Mouse (Mus musculus) liver, adult 2 months (tissue): Measurements from ENCODE around the gene Cdr2. TPM values are rescaled to one million over a fixed set of nuclear protein-coding genes. Genes with fewer than 3 reads are reported as not detected.
"Not testable (repeated sequence)": the region's sequence is repeated elsewhere in the genome, so short reads cannot be mapped to it uniquely, and the experiment has no call there.

Experiments used
- DNase-seq: peaks from one replicate; pipeline ENCODE4 v3.0.0-alpha.2; 2011; ENCODE audit warnings: low read depth, low spot score; ENCODE audit errors: extremely low read depth
- H3K27ac ChIP-seq: fragments of 200-500 bp; replicated peaks from 2 replicates; pipeline ENCODE4 v1.5.1; 2012; ENCODE audit warnings: low read depth, mild to moderate bottlenecking, control low read depth, inconsistent platforms, low read length; ENCODE audit not compliant: insufficient read depth
- H3K27me3 ChIP-seq: fragments of 200-500 bp; 2 replicates; pipeline ENCODE4 v1.6.1; 2012; ENCODE audit warnings: mild to moderate bottlenecking, moderate library complexity, low read length, inconsistent platforms; ENCODE audit not compliant: control insufficient read depth, insufficient read depth
- H3K36me3 ChIP-seq: fragments of 200-500 bp; 2 replicates; pipeline ENCODE4 v1.6.1; 2012; ENCODE audit warnings: low read length, inconsistent platforms; ENCODE audit not compliant: control insufficient read depth, insufficient read depth
- H3K4me1 ChIP-seq: fragments of 200-500 bp; 2 replicates; pipeline ENCODE4 v1.6.1; 2011; ENCODE audit warnings: low read length; ENCODE audit not compliant: control insufficient read depth, insufficient read depth
- H3K4me3 ChIP-seq: fragments of 200-500 bp; 2 replicates; pipeline ENCODE4 v1.5.1; 2011; ENCODE audit warnings: low read depth, mild to moderate bottlenecking, control low read depth, low read length, moderate library complexity; ENCODE audit not compliant: insufficient read depth
- H3K79me2 ChIP-seq: fragments of 200-500 bp; 2 replicates; pipeline ENCODE4 v1.6.1; 2012; ENCODE audit warnings: inconsistent platforms, mild to moderate bottlenecking, low read length, moderate library complexity; ENCODE audit not compliant: control insufficient read depth, insufficient read depth
- H3K9ac ChIP-seq: fragments of 200-500 bp; 2 replicates; pipeline ENCODE4 v1.6.1; 2012; ENCODE audit warnings: low read depth, mild to moderate bottlenecking, control low read depth, inconsistent platforms, low read length
- CTCF ChIP-seq: fragments of 200-500 bp; IDR thresholded peaks from 2 replicates; pipeline ENCODE4 v1.5.1; 2011; ENCODE audit warnings: low read depth, low read length, control low read depth
- POLR2A ChIP-seq: fragments of 200-500 bp; IDR thresholded peaks from 2 replicates; pipeline ENCODE4 v1.6.1; 2011; ENCODE audit warnings: low read length, control low read depth; ENCODE audit not compliant: insufficient read depth; ENCODE audit errors: extremely low read depth
- WGBS: fragments of 180-500 bp; shearing (Covaris S2); methylation state at CpG from one replicate; pipeline ENCODE4 v1.1.7; 2018; 5-methylcytosine and 5-hydroxymethylcytosine counted together
- polyA plus RNA-seq: library from polyadenylated mRNA; depleted of rRNA; stranded (reverse); fragments of >200 nt; gene quantifications from 2 replicates; pipeline ENCODE4 v1.2.3, GENCODE M21; 2012; rRNA removed
- total RNA-seq: library from RNA; depleted of rRNA; stranded (reverse); fragments of >200 nt; gene quantifications from 2 replicates; pipeline ENCODE4 v1.2.3, GENCODE M21; 2014; rRNA removed

Cdr2 gene
- total RNA-seq (0.74 and 0.87 TPM in 2 replicates), polyA plus RNA-seq (0.45 and 0.49 TPM in 2 replicates)

DNA sequence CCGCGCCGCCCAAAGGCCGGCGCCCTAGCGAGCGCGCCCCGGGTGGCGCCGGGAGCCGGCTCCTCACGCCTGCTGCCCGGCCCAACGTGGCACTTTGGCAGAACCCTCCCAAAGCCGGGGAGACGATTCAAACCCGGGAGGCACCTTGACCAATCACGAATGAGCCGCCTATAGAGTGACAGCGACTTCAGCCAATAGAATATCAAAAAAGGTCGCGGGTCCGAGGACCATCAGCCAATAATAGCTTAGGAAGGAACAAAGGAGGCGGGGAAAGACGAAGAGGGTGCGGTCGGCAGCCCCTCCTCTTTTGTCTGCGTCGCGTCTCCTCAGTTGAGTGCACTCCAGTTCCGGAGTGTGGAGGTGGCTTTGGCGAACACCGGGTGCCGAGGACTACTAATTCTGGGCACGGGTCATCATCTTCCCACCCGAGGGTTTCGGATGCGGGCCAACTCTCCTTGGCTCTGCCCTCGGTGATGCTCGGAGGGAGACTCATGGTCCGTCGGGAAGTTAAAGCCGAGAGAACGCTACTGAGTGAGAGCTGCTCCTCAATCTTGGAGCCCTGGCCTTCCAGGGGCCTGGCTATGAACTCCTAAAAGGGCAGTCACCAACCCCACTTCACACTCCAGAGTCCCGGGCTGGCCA is at the start of gene Cdr2, which contains the start of gene Mfsd13b:
Cdr2 (minus strand) TSS at position 113 of the 642 bp plus-strand sequence.
Mfsd13b (plus strand) TSS at position 310 of the 642 bp plus-strand sequence.
- H3K79me2 ChIP-seq, result no peaks in the 10 kb centered on the region
- no peaks in the 10 kb centered on the region for H3K36me3 ChIP-seq
- no peak within 1 kb of the TSS for H3K27ac ChIP-seq
- no peak for TF ChIP-seq CTCF
- TF ChIP-seq POLR2A, result 0 out of 2 replicates have a peak, but pooled peaks have one; percentile 22
- DNase-seq, result peak; percentile 77
- peaks cover 3% of the 10 kb centered on the region; the same call in 1 of the 2 replicates for H3K4me1 ChIP-seq
- peak within 1 kb of the TSS; percentile 37 for H3K9ac ChIP-seq
- 0 out of 2 replicates have a peak, but pooled peaks cover 3% of the 10 kb centered on the region for H3K27me3 ChIP-seq
- WGBS, result under 1% methylated on average over 46 of the region's 46 CpGs
- H3K4me3 ChIP-seq, result peak within 1 kb of the TSS; percentile 65

DNA sequence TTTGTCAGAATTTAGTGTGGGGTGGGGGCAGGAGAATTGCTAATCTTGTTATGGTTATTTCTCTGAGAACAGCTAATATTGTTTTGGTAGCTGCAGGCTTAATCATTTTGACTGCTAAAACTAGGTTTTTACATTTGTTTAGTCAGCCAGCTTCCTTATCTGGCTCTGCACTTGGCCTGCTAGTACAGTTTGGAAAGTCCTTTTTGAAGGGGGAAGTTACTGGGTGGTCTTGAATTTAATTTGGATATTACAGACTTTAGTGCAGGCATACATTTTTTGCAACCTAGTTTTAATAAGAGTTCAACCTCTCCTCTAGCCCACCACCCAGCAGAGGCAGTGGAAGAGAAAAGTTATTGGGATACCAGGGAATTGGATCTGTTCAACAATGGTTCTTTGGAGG is 47.8 kb upstream of the Cdr2 start:
- not testable (repeated sequence) for H3K27me3 ChIP-seq, H3K4me3 ChIP-seq, H3K27ac ChIP-seq, H3K9ac ChIP-seq, DNase-seq, H3K36me3 ChIP-seq, H3K79me2 ChIP-seq, H3K4me1 ChIP-seq

DNA sequence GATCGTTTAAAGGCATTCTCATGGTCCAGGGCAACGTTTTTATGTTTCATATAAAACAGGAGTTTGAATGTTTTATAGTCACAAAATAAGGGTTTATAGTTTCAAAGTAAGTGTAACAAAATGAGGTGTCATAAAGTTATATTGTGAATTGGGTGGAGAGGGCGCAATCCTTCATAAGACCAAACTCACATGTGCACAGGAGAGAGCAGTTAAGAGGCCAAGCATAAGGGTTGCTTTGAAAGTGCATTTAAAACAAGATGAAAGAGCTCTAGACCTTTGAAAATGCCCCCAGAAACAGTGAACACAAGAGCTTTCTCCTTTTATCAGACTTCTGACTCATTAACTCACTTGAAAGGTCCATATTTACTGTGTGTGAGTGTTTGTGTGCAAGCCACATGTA is 44.2 kb upstream of the Cdr2 start:
- Histone ChIP-seq H3K4me3 (no peak overlapping the region), H3K4me1 (no peaks in the 10 kb centered on the region), H3K27me3 (0 out of 2 replicates have a peak, but pooled peaks cover 2% of the 10 kb centered on the region), H3K9ac (no peak overlapping the region), H3K36me3 (no peaks in the 10 kb centered on the region), H3K27ac (no peak overlapping the region), H3K79me2 (no peaks in the 10 kb centered on the region)
- 60% methylated on average over 3 of the region's 3 CpGs for WGBS
- no peak for TF ChIP-seq POLR2A
- TF ChIP-seq CTCF, result no peak
- no peak for DNase-seq

GRCm38 (mm10) chr7:121025221-121026008 is 43.3 kb upstream of the Cdr2 start:
- H3K9ac ChIP-seq, result no peak overlapping the region
- H3K79me2 ChIP-seq, result no peaks in the 10 kb centered on the region
- no peak overlapping the region for H3K27ac ChIP-seq
- 0 out of 2 replicates have a peak, but pooled peaks cover 2% of the 10 kb centered on the region for H3K27me3 ChIP-seq
- TF ChIP-seq CTCF (no peak), POLR2A (no peak)
- 61% methylated on average over 6 of the region's 6 CpGs for WGBS
- DNase-seq, result no peak
- H3K4me1 ChIP-seq, result no peaks in the 10 kb centered on the region
- H3K4me3 ChIP-seq, result no peak overlapping the region
- H3K36me3 ChIP-seq, result no peaks in the 10 kb centered on the region

DNA sequence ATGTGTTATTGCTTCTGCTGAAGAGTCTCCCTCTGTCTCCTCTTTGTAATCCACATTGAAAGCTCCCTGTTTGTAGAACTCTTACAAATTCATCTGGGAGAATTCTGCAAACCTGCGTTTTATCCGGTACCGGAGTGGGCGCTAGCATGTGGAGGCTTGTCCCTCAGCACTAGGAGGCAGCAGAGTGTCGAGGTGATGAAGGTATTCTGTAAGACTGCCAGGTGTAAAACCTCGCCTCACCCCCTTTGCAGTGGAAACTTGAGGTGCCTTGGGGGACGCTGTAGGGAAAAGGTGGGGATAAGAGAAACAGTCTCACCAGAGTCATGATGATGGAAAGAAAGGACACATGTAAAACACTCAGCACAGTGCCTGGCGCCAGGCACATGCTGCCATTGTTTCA is 38.2 kb upstream of the Cdr2 start:
- H3K79me2 ChIP-seq, result no peaks in the 10 kb centered on the region
- no peak overlapping the region for H3K4me3 ChIP-seq
- no peaks in the 10 kb centered on the region for H3K27me3 ChIP-seq
- DNase-seq, result no peak
- no peaks in the 10 kb centered on the region for H3K36me3 ChIP-seq
- H3K27ac ChIP-seq, result no peak overlapping the region
- 30% methylated on average over 8 of the region's 8 CpGs for WGBS
- TF ChIP-seq CTCF (peak; percentile 76), POLR2A (no peak)
- H3K9ac ChIP-seq, result no peak overlapping the region
- H3K4me1 ChIP-seq, result no peaks in the 10 kb centered on the region

DNA sequence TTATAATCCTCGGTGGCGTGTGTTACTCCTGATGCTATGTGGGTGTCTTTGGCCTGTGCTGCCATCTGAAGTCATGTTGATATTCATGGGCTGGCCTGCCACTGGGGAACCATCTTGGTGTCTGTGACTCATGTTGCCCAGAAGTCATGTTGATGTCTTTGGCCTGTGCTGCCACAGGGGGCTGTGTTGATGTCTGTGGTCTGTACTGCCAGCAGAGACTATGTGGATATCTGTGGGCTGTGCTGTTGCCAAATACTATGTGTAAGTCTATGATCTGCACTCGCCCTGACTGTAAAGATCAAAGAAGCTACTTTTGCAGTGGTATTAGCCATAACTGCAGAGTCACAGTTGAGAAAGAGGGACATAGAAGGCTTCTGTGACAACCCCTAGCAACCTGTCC is 36.7 kb upstream of the Cdr2 start:
- Histone ChIP-seq H3K9ac (no peak overlapping the region), H3K27me3 (no peaks in the 10 kb centered on the region), H3K4me3 (no peak overlapping the region), H3K36me3 (no peaks in the 10 kb centered on the region), H3K79me2 (no peaks in the 10 kb centered on the region), H3K27ac (no peak overlapping the region), H3K4me1 (no peaks in the 10 kb centered on the region)
- WGBS, result 79% methylated on average over 3 of the region's 3 CpGs
- no peak for TF ChIP-seq POLR2A
- no peak for TF ChIP-seq CTCF
- no peak for DNase-seq
